In the genomic region with DNA sequence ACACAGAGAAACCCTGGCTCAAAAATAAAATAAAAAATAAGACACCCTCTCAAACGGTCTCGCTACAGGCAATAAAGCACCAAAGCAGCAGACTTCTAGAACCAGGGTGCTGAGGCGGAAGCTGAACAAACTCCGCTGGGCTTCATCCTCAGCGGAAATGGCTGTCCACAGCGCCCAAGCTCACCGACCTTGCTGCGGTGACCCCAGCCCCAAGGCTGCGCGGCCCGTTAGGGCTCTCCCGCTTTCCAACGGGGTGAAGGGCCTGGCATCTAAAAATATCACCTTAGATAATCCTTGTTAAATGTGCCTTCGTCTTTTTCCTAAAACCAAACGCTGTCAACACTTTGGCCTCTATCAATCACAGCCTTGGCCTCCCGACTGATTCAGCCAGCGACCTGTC, we compare ENCODE assay signal across 1 mouse cellular context.
TF ChIP-seq lines count a peak whose summit lies in the region.

No protein-coding gene starts in this region.

TF ChIP-seq in ES-E14, 5 proteins besides CTCF, POLR2A, EP300 and RAD21:
- TF ChIP-seq CHD2 (IDR thresholded peaks at IDR 0.05; ENCODE audit: low read depth, low read length) (no peak; the same call in 1 of the 2 replicates), MAFK (IDR thresholded peaks at IDR 0.05; ENCODE audit: insufficient read depth, low read depth, low read length) (no peak), ZC3H11A (IDR thresholded peaks at IDR 0.05; ENCODE audit: borderline replicate concordance, low read depth, low read length) (no peak), ZNF384 (IDR thresholded peaks at IDR 0.05; ENCODE audit: low read depth, low read length) (no peak), HCFC1 (IDR thresholded peaks at IDR 0.05; ENCODE audit: borderline replicate concordance, insufficient read depth, low read length) (no peak)
